Mouse (Mus musculus): ENCODE measurements at regions not wholly inside any gene's neighbourhood (a gene's known extent, or its start where the extent isn't known, plus 50 kb on each side); places are given as distances from the start of the nearest gene placed in this dataset.

- no peak for DNase-seq (ENCODE audit: low spot score)
These were observed 411.9 kb upstream of the Gm765 start for GRCm38 (mm10) chr6:98754487-98754886.

- peak; percentile 2 for DNase-seq (ENCODE audit: low spot score)
These were observed 406.1 kb upstream of the Gm765 start for GRCm38 (mm10) chr6:98748618-98749017.

GRCm38 (mm10) chr6:98746976-98747375 lies 404.4 kb upstream of the Gm765 start:
- DNase-seq (ENCODE audit: low spot score) = no peak

GRCm38 (mm10) chr6:98740447-98740846 lies 397.9 kb upstream of the Gm765 start:
- DNase-seq (ENCODE audit: low spot score) = no peak

GRCm38 (mm10) chr6:98731010-98731530 lies 388.5 kb upstream of the Gm765 start:
- DNase-seq (ENCODE audit: low spot score) = no peak

GRCm38 (mm10) chr6:98726605-98727144 lies 384.1 kb upstream of the Gm765 start:
- DNase-seq (ENCODE audit: low spot score) = no peak

- DNase-seq (ENCODE audit: low spot score) = no peak
These were observed 362.5 kb upstream of the Gm765 start for GRCm38 (mm10) chr6:98704887-98705622.

GRCm38 (mm10) chr6:98697571-98697970 lies 355.0 kb upstream of the Gm765 start:
- DNase-seq (ENCODE audit: low spot score) = no peak

- no peak for DNase-seq (ENCODE audit: low spot score)
These were observed 350.9 kb upstream of the Gm765 start for GRCm38 (mm10) chr6:98693411-98693810.

- no peak for DNase-seq (ENCODE audit: low spot score)
These were observed 347.6 kb upstream of the Gm765 start for GRCm38 (mm10) chr6:98690133-98690532.

- no peak for DNase-seq (ENCODE audit: low spot score)
These were observed 346.8 kb upstream of the Gm765 start for GRCm38 (mm10) chr6:98689395-98689794.

GRCm38 (mm10) chr6:98688624-98689023 lies 346.1 kb upstream of the Gm765 start:
- no peak for DNase-seq (ENCODE audit: low spot score)

GRCm38 (mm10) chr6:98666388-98666989 lies 323.9 kb upstream of the Gm765 start:
- DNase-seq (ENCODE audit: low spot score) = no peak

GRCm38 (mm10) chr6:98651827-98652226 lies 309.3 kb upstream of the Gm765 start:
- no peak for DNase-seq (ENCODE audit: low spot score)

GRCm38 (mm10) chr6:98651315-98651714 lies 308.8 kb upstream of the Gm765 start:
- no peak for DNase-seq (ENCODE audit: low spot score)

- DNase-seq (ENCODE audit: low spot score) = no peak
These were observed 297.8 kb upstream of the Gm765 start for GRCm38 (mm10) chr6:98640316-98640715.

GRCm38 (mm10) chr6:98635816-98636215 lies 293.3 kb upstream of the Gm765 start:
- no peak for DNase-seq (ENCODE audit: low spot score)

GRCm38 (mm10) chr6:98632278-98633063 lies 289.9 kb upstream of the Gm765 start:
- DNase-seq (ENCODE audit: low spot score) = no peak

- no peak for DNase-seq (ENCODE audit: low spot score)
These were observed 288.7 kb upstream of the Gm765 start for GRCm38 (mm10) chr6:98631269-98631668.

GRCm38 (mm10) chr6:98629646-98630045 lies 287.1 kb upstream of the Gm765 start:
- DNase-seq (ENCODE audit: low spot score) = no peak

GRCm38 (mm10) chr6:98626435-98626834 lies 283.9 kb upstream of the Gm765 start:
- no peak for DNase-seq (ENCODE audit: low spot score)

GRCm38 (mm10) chr6:98620886-98621285 lies 278.3 kb upstream of the Gm765 start:
- DNase-seq (ENCODE audit: low spot score) = no peak
